Mouse (Mus musculus): ENCODE measurements around the gene Irf8. TPM values are rescaled to one million over a fixed set of nuclear protein-coding genes. Genes with fewer than 3 reads are reported as not detected.
A peak's percentile ranks its signal among the peaks of the same experiment; 100 is the strongest.
"Not testable (repeated sequence)": the region's sequence is repeated elsewhere in the genome, so short reads cannot be mapped to it uniquely, and the experiment has no call there.

Irf8 gene
- polyA plus RNA-seq, 1 experiment from 2014 or later = 15.7 TPM

DNA sequence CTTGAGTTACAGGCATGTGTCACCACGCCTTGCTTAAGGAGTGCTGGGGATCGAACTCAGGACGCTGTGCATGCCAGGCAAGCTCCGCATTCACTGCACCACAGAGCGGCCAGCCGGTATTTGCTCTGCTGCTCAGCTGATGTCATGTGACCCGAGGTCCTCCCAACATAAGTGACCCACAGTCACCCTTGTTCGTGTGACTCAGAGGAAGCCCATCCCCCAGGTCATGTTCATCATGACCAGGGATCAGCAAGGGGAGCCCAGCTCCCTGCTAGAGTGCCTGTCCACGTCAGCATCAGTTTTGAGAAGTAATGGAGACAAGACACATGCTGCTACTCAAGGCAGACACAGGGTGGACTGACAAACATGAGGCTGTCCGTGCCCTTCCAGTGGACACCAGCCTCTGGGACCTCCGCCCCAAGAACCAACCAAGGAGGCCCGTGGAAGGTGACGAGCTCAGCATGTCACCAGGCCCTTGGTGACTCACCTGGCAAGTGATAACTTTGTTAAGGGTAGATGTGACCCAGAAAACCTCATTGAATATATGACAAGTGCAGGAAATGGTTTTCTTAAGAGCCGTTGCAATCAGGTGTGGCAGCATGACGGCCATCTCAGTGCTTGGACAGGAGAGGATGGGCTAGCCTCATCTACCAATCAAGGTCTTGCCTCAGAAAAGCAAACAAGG lies 20.0 kb upstream of the Irf8 start:
- Histone ChIP-seq H3K27me3 (ENCODE audit: insufficient read depth, low read length) (no peaks in the 10 kb centered on the region), H3K27ac (0 out of 2 replicates have a peak overlapping the region, but pooled peaks have one; percentile 1), H3K9ac (ENCODE audit: low read depth, low read length) (no peak overlapping the region), H3K36me3 (ENCODE audit: insufficient read depth, low read length) (no peaks in the 10 kb centered on the region), H3K4me2 (ENCODE audit: low read length) (no peak overlapping the region), H3K9me3 (replicated peaks; ENCODE audit: low read length) (no peaks in the 10 kb centered on the region), H3K4me1 (replicated peaks; ENCODE audit: insufficient read depth, low read length) (no peaks in the 10 kb centered on the region), H3K4me3 (replicated peaks; ENCODE audit: low read depth, low read length) (no peak overlapping the region)
- 0 out of 2 replicates have a peak, but pooled peaks have one; percentile 36 for ATAC-seq (replicated peaks; ENCODE audit: low FRiP score, low read depth)
- DNase-seq (ENCODE audit: low spot score) = no peak
- TF ChIP-seq CTCF (IDR thresholded peaks at IDR 0.05; ENCODE audit: low read depth) = no peak
- 77% methylated on average over 15 of the region's 15 CpGs for WGBS

DNA sequence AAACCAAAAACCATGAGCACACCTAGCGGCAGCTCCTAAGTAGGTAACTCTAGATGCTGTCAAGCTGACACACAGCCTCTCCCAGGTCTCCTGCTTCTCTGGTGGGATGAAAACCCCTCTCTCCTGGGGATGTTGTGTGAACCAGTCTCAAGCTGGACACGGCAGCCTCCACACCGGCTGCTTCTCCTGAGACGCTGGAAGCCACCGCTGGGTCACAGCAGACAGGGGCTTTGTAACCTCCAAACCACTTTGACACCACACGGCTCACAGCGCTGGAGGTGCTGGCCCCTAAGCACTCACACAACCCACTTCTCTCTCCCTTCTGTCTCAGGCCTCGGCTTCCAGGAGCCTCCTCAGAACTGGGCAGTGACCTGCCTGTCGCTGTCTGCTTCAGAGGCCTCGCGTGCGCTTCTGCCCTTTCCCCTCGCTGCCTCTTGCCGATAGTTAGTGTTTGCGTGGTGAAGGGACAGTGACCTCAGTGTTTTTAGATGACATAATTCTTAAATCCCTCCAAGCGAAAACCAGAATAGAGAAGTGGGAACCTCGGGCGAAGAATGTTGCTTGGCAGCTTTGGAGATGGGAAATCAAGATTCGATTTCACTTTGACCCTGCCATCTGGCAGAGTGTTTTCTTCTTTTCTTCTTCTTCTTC lies 16.4 kb upstream of the Irf8 start:
- no peak overlapping the region for H3K27ac ChIP-seq
- ATAC-seq (replicated peaks; ENCODE audit: low FRiP score, low read depth) (no peak), DNase-seq (ENCODE audit: low spot score) (no peak)
- 46% methylated on average over 19 of the region's 19 CpGs for WGBS
- no peak overlapping the region for H3K4me3 ChIP-seq (replicated peaks; ENCODE audit: low read depth, low read length)
- H3K36me3 ChIP-seq (ENCODE audit: insufficient read depth, low read length) = no peaks in the 10 kb centered on the region
- no peaks in the 10 kb centered on the region for H3K4me1 ChIP-seq (replicated peaks; ENCODE audit: insufficient read depth, low read length)
- H3K4me2 ChIP-seq (ENCODE audit: low read length) = no peak overlapping the region
- H3K27me3 ChIP-seq (ENCODE audit: insufficient read depth, low read length) = no peaks in the 10 kb centered on the region
- no peak overlapping the region for H3K9ac ChIP-seq (ENCODE audit: low read depth, low read length)
- TF ChIP-seq CTCF (IDR thresholded peaks at IDR 0.05; ENCODE audit: low read depth) = no peak
- H3K9me3 ChIP-seq (replicated peaks; ENCODE audit: low read length) = no peaks in the 10 kb centered on the region

DNA sequence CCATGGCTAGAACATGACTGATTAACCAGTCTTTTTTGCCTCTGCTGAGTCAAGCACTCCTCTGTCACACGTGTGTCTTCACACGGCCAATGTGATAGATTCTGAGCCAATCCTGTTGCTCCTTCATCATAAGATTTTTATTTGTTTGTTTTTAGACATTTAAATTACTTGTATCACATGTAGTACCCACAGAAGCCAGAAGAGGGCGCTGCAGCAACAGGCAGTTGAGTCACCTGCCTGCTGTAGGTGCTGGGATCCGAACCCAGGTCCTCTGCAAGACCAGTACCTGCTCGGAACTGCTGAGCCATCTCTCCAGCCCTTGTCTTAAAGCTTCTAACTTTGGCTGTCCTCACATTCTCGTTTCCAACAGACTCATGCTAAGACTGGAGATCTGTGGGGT lies 13.1 kb upstream of the Irf8 start:
- ATAC-seq (replicated peaks; ENCODE audit: low FRiP score, low read depth) = no peak
- WGBS = 70% methylated on average over 6 of the region's 6 CpGs
- Histone ChIP-seq H3K36me3 (ENCODE audit: insufficient read depth, low read length) (no peaks in the 10 kb centered on the region), H3K9me3 (replicated peaks; ENCODE audit: low read length) (no peaks in the 10 kb centered on the region), H3K4me2 (ENCODE audit: low read length) (no peak overlapping the region), H3K27ac (no peak overlapping the region), H3K4me1 (replicated peaks; ENCODE audit: insufficient read depth, low read length) (no peaks in the 10 kb centered on the region), H3K9ac (ENCODE audit: low read depth, low read length) (no peak overlapping the region), H3K4me3 (replicated peaks; ENCODE audit: low read depth, low read length) (no peak overlapping the region), H3K27me3 (ENCODE audit: insufficient read depth, low read length) (no peaks in the 10 kb centered on the region)
- no peak for DNase-seq (ENCODE audit: low spot score)
- peak; percentile 45 for TF ChIP-seq CTCF (IDR thresholded peaks at IDR 0.05; ENCODE audit: low read depth)

DNA sequence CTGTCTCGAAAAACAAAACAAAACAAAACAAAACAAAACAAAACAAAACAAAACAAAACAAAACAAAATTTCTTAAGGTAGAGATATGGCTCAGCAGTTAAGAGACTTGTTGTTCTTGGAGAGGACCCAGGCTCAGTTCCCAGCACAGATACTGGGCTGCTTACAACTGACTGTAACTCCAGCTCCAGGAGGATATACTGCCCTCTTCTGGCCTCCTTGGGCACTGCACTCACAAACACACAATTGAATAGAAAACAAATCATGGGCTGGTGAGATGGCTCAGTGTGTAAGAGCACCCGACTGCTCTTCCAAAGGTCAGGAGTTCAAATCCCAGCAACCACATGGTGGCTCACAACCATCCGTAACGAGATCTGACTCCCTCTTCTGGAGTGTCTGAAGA lies 12.1 kb upstream of the Irf8 start:
- TF ChIP-seq CTCF (IDR thresholded peaks at IDR 0.05; ENCODE audit: low read depth) = peak; percentile 46
- H3K27ac ChIP-seq; H3K9ac ChIP-seq (ENCODE audit: low read depth, low read length); ATAC-seq (replicated peaks; ENCODE audit: low FRiP score, low read depth); H3K4me3 ChIP-seq (replicated peaks; ENCODE audit: low read depth, low read length); H3K27me3 ChIP-seq (ENCODE audit: insufficient read depth, low read length); H3K9me3 ChIP-seq (replicated peaks; ENCODE audit: low read length); H3K36me3 ChIP-seq (ENCODE audit: insufficient read depth, low read length); H3K4me1 ChIP-seq (replicated peaks; ENCODE audit: insufficient read depth, low read length); H3K4me2 ChIP-seq (ENCODE audit: low read length); DNase-seq (ENCODE audit: low spot score): not testable (repeated sequence)
- 85% methylated on average over 2 of the region's 4 CpGs for WGBS

DNA sequence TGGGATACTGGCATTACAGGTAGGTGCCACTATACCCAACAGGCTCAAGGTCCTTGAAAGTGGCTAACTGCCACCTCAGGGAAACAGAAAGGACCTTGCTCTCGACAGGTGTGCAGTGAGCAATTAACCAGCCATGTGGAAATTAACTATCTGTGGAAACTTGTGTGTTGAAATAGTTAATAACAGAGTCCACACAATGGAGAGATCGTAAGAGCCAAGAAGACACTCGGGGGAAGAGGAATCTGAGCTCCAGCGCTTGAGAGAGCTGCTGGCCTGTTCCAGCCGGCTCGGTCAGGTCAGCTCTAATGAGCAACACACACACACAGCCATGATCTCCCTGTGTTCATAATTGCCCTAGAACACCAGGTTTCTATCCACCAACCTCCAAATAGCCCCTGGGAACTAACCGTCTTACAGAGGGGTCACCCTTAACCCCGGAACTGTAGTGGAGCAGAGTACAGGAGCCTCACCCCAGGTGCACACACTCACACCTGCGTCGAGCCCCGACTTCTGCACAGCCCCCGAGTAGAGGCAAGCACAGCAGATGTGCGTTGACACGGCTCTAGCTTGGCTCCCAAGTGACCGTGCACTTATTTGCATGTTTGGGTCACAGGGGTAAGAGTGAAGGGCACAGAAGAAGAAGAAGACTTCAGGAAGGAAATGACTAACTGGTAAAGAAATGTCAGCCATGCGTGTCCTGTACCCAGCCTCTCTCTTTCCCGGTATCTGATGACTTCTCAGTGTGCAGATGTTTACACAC lies 11.2 kb upstream of the Irf8 start:
- WGBS = 33% methylated on average over 17 of the region's 17 CpGs
- Histone ChIP-seq H3K36me3 (ENCODE audit: insufficient read depth, low read length) (no peaks in the 10 kb centered on the region), H3K4me2 (ENCODE audit: low read length) (no peak overlapping the region), H3K27me3 (ENCODE audit: insufficient read depth, low read length) (no peaks in the 10 kb centered on the region), H3K27ac (peak overlapping the region; percentile 76), H3K4me1 (replicated peaks; ENCODE audit: insufficient read depth, low read length) (no peaks in the 10 kb centered on the region), H3K9me3 (replicated peaks; ENCODE audit: low read length) (no peaks in the 10 kb centered on the region), H3K9ac (ENCODE audit: low read depth, low read length) (0 out of 2 replicates have a peak overlapping the region, but pooled peaks have one; percentile 1), H3K4me3 (replicated peaks; ENCODE audit: low read depth, low read length) (no peak overlapping the region)
- TF ChIP-seq CTCF (IDR thresholded peaks at IDR 0.05; ENCODE audit: low read depth) = no peak
- ATAC-seq (replicated peaks; ENCODE audit: low FRiP score, low read depth) = peak; percentile 78; the same call in 1 of the 2 replicates
- DNase-seq (ENCODE audit: low spot score) = no peak

DNA sequence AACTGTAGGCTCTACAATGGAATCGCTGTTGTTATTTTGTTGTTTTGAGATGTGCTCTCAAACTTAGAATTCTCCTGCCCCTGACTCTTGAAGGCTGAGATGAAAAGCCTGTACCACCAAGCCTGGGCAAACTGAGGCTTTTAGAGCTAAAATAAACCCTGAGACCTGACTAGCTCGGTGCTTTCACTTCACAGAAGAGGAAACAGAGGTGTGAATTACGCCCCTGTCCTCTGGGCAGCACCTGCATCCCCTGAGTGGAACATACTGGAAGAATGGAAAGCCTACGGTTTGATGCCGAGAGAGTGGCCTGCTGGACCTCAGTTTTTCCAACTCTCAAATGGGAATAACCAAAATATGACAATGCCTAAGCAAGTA lies 10.6 kb upstream of the Irf8 start:
- H3K36me3 ChIP-seq (ENCODE audit: insufficient read depth, low read length) = no peaks in the 10 kb centered on the region
- no peaks in the 10 kb centered on the region for H3K4me1 ChIP-seq (replicated peaks; ENCODE audit: insufficient read depth, low read length)
- no peaks in the 10 kb centered on the region for H3K27me3 ChIP-seq (ENCODE audit: insufficient read depth, low read length)
- H3K4me2 ChIP-seq (ENCODE audit: low read length) = no peak overlapping the region
- WGBS = 69% methylated on average over 5 of the region's 5 CpGs
- no peaks in the 10 kb centered on the region for H3K9me3 ChIP-seq (replicated peaks; ENCODE audit: low read length)
- H3K9ac ChIP-seq (ENCODE audit: low read depth, low read length) = no peak overlapping the region
- H3K27ac ChIP-seq = no peak overlapping the region
- DNase-seq (ENCODE audit: low spot score) = no peak
- no peak for ATAC-seq (replicated peaks; ENCODE audit: low FRiP score, low read depth)
- H3K4me3 ChIP-seq (replicated peaks; ENCODE audit: low read depth, low read length) = no peak overlapping the region
- no peak for TF ChIP-seq CTCF (IDR thresholded peaks at IDR 0.05; ENCODE audit: low read depth)

Measured in kidney, postnatal 0 days (tissue).